Mouse (Mus musculus) erythroid progenitor cell, adult 5-6 weeks (primary cell): Measurements from ENCODE around the gene Tmod4. TPM values are rescaled to one million over a fixed set of nuclear protein-coding genes. Genes with fewer than 3 reads are reported as not detected.

Experiments used
- ATAC-seq: replicated peaks from 2 replicates; pipeline ENCODE4 v1.8.0; 2016; ENCODE audit warnings: moderate number of reproducible peaks, mild to moderate bottlenecking, moderate TSS enrichment, inconsistent platforms; ENCODE audit not compliant: poor library complexity, low FRiP score, severe bottlenecking
- total RNA-seq, 2 experiments: library from RNA; stranded (forward) in 1 of 2; stranded (reverse) in 1 of 2; fragments of 150-400 nt in 1 of 2; fragments of 186-747, 209-891 nt in 1 of 2; gene quantifications; 2 replicates each; pipeline versions ENCODE4 v1.2.3 to v1.2.4; 2015 to 2017; ENCODE audit warnings: low replicate concordance in 2 of 2

Tmod4 gene
- total RNA-seq, 2 experiments from 2014 or later: not detected

DNA sequence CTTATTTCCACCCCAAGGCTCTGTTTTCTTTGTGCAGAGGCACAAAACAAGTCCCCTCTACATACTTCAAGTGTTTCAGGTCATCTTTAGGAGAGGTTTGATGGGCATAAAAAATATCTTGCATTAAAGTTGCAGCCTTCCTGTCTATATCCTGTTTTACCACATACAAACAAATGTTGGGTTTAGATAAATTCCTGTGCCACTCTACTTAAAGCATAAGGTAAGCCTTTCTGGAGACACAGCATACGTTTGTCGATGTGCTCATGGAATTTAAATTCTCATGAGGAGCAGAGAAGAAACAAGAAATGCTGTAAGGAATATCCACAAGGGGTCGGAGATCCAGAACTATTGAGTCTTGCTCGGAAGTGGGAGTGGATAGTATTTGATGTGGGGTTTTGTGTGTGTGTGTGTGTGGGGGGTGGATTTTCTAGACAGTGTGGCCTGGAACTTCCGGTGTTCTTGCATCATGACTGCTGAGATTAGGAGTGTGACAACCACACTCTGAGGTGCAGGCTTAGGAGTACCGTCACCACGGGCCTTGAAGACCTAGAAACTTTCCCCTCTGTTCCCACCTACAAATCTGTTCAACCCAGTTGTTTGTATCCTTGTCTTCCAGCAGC is 11.3 kb downstream of the Tmod4 start:
- no peak for ATAC-seq

DNA sequence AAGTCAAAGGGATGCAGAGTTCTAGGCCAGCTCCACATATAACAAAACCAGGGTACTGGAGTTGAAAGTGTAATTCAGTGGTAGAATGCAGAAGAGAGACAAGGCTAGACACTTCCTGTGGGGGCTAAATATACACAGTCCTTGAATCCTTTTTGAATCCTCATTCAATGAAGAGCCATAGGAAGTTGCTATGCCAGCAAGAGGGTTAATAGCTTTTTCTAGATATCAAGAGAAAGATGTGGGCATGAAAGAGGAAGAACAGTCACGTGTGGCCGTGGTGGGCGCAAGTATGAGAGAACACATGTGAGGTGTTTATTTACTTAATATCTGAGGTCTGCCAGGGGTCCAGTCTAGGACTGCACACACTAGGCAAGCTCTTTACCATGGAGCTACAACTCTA is 12.1 kb downstream of the Tmod4 start:
- no peak for ATAC-seq

DNA sequence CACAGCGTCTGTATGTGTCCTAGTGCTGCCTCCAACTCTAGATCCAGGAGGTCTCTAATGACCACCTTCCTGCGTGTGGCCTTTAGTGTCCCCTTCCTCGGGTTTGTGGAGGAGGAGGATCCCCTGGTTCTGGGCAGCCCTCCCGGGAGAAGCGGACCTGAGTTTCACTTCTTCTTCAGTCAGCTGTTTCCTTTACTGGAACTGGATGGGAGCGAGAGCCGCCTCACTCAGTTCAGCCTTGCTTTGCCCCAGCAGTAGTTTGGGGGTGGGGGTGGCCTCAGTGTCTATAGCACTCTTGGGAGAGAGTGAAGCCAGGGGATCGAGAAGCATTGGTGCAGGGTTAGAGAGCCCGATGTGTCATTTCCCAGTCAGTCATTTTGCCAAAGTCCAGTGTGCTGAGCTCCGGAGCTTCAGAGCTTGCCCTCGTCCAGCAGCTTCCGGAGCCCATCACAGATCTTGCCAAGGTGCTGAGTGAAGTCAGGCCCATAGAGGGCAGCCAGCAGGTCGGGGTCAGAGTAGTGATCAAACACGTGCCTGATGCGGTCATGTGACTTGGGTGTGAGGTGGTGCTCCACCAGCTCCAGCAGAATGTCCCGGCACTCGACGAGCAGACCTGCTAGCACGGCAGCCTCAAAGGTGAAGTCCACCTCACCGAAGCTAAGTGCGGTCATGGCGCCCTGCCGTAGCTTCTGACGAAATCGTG is 15.5 kb downstream of the Tmod4 start:
- ATAC-seq: no peak

DNA sequence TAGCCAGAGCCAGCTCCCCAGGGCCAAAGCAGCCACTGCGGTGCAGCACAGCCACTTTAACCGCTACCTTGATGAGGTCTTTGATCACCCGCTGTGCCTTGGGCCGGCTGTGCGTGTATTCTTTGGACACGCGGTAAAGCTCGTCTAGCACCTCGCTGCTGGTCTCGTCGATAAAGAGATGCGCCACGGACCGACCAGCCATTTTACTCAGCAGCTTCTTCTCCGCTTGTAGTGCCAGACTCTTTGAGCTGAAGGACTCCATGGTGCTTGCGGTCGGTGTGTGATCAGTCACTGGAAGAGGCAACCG is 16.0 kb downstream of the Tmod4 start:
- no peak for ATAC-seq

DNA sequence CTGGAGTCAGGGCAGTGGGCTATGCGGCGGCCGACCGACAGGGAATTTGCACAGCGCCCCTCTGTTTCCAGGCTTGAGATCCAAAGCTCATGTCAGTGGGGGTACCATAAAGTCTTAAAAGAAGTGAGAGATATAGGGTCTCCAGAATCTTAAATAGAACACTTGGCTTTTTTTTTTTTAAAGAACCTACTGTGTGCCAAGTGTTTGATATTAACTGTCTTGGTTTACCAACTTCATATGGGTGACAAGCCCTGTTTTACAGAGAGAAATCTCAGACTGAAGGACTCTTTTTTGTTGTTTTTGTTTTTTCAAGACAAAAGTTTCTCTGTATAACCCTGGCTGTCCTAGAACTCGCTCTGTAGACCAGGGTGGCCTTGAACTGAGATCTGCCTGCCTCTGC is 16.5 kb downstream of the Tmod4 start:
- ATAC-seq: no peak

DNA sequence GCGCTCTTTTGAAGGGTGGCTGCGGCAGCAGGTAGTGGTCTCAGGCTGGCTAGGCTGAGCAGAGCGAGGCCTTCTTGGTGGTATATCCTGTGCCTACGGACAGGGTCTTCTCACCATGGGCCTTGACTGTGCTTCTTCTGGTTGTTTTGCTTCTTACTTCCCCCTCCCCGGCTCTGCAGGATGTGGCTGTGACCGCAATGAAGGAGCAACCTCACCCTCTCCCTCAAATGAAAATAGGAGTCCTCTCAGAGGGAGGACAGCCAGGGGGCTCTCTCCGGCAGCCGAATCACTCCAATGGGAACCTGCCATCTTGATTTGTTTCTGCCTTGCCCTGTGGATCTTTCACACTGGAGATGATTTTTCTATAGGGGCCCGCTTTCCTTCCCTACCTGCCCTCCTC is 17.2 kb downstream of the Tmod4 start:
- ATAC-seq: no peak

DNA sequence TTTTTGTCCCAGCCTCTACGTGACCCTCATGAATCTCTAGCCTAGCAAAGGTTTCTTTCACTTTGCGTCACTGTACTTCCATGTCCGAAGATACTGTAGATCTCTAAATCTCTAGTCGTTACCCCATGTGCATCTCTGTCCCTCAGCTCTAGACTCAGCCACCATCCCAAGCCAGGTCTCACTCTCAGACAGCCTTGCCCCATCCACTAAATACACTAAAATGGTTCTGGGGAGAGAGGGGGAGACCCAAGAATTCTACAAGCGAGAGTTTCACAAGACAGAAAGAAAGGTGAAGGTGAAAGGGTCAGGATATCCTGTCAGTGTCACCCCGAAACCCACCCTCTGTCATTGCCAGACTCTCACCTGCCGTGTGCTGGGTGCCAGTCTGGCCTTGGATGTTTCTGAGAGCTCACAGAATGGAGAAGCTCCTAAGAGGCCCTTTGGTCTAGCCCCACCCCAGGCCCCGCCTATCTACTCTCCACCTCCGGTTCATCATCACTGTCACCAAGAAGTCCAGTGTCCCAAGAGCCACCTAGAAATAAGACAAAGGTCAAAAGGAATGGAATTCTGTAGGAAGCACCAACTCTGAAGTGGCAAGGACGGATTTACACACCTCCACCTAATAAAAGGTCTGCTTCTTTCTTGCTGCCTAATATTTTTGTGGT is 17.8 kb downstream of the Tmod4 start, which contains the start of gene Tnfaip8l2:
Gene Tnfaip8l2 (minus strand): TSS at position 409 of the 665 bp plus-strand sequence.
- peak; percentile 85 for ATAC-seq

DNA sequence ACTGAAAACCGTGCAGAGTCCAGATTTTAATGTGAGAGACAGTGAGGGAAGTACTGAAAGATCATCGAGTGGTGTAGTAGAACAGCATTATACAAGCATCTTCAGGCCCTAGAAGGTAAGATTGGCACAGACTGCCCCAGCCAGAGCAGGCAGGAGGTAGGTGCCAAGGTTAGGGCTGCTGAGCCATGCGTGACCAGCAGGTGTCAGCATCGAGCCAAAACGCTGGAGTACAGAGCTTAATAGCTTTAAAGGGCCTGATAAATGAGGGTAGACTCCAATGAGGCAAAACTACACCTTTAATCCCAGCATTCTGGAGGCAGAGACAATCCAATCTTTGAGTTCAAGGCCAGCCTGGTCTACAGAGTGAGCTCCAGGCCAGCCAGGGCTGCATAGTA is 18.3 kb downstream of the Tmod4 start:
- ATAC-seq: peak; percentile 88

DNA sequence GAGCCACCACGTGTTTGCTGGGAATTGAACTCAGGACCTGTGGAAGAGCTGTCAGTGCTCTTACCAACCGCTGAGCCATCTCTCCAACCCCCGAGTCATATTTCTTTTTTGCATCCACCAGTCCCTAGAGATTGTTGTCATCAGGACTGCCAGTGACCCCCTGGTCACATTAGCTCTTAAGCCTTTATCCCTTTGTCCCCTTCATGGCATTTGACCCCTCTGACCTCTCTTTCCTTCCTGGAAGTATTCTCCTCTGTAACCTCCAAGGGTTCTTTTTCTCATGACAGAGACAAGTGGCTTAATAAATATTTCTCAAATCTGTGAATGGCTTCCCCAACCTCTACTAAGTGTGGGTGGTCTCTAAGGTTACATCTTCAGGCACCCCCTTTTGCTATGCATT is 23.6 kb downstream of the Tmod4 start:
- no peak for ATAC-seq

DNA sequence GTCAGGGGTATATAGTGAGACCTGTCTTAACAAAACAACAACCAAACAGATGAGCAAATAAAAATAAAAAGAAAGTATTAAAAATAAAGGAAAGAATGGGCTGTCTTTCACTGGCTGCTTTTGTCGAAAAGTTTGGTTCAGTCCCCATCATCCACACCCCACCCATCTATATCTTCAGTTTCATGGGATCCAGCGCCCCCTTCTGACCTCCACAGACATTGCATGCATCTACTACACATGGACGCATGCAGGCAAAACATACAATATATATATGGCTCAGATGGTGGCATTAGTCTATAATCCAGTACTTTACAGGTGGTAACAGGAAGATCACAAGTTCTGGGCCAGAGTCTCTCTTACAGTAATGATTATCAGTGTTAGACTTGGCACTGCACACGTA is 29.6 kb downstream of the Tmod4 start:
- ATAC-seq: peak; percentile 81

DNA sequence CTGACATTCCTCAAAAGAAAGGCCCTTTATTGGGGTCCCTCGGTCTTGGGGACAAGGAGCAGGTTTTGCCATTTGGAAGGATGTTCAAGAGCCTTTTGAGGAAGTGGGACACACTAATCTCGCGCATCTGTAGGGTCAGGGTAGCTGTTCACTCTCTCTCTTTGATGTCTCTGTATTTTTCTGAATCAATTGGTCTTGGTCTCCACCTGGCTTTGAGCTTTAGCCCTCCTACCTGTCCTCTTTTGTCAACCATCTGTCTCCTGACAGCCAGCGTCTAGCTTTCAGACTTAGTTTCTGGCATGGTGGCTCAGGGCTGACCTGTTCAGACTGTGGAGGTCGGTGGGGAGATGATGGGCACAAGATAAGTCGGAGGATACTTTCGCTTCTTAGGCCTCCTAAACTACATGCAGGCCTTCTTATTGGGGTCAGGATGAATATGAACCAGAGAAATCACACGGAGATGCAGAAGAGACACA is 35.3 kb downstream of the Tmod4 start:
- peak; percentile 17 for ATAC-seq

DNA sequence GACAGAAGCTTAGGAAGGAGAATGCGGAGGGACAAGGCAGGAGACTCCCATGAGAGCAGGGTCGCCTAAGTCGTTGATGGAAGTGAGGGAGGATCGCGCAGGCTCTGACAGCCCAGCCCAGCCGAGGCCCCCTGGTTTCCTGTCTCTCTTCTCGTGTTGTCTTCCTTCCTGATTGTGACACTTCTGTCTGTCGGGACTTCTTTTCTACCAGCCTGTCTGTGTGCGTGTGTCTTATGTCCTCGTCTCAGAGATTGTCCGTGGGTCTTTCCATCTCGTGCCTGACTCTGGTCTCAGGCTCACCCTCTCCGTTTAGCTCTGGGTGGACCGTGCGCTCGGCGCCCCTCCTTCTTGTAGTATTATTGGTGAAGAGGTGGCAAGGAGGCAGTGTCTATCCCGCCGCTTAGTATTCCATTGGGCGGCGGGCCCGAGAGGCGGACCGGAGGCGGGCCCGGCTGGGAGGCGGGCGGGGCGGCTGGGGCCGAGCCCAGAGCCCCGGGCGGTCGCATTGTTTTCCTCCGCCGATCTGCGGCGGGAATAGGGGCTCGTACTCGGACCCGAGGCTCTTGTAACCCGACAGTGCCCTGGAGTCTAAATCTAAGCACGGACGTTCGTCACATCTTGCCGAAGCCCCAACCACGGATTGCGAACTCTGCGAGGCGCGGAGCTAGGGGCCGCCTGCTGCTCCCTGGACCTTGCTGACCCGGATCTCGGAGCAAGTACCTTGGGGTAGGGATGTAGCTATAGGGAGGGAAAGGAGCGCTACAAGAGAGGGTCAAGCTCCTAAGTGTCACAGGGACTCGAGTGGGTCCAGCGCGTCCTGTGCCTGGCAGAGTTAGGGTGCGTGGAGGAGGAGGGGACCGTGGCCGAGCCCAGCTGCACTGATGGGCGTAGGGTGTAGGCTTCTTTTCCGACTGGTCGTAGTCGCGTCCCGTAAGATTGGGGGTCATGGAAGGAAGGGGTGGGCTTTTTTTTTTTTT is 36.0 kb downstream of the Tmod4 start, which contains the start of gene Sema6c:
Gene Sema6c (plus strand): TSS at position 471 of the 977 bp plus-strand sequence.
- peak; percentile 98 for ATAC-seq

DNA sequence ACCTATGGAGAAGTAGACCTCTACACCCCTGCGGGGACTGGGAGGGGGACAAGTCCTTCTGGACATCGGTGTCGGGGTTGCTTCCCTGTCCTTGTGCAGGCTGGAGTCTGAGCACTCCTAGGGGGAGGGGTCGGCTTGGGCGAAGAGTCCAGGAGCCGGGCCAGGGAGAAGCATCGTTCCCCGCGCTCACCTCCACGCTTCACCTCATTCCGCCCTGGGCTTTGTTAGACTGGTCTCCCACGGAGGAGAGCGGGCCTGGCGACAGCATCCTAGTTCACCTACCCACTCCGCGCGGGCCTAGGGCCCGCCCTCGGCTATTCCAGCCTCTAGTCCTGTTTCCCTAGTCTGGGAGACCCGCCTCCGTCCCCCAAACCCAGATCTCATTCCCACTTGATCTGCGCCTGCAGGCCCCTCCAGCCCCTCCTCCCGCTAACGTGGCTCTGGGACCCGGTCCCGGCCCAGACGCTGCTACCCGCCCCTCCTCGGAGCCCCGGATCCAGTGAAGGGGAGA is 36.8 kb downstream of the Tmod4 start:
- ATAC-seq: no peak

DNA sequence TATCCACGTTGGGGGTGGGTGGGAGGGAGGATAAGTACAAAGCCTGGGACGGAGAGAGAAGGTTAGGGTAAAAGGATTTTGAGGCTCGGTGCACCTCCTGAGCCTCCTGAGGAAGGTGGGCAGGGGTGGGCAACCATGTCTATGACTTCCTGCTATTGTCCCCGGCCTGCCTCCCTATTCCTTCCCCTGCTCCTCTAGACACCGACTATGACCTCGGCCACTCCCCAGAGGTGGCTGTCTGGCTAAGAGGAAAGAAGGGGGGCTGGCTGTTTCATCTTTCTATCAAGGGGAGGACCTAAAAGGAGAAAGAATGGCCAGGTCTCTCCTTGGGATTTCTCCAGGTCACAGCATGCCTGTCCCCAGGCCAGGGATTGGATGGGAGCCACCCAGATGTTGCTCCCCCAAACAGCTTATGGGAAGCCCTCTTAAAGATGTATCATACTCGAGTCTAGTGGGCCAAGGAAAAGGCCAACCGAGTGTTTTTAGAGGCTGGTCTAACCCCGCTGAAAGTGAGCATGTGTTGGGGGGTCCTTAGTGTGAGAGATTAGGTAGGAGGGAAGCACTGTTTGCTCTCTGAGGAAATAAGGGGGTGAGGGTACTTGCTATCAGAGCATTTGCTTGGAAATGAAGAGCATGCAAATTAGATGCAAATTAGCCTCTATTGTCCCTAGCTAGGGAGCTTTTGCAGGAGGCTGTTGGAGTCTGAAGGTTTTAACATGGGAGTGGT is 37.5 kb downstream of the Tmod4 start:
- ATAC-seq: no peak

DNA sequence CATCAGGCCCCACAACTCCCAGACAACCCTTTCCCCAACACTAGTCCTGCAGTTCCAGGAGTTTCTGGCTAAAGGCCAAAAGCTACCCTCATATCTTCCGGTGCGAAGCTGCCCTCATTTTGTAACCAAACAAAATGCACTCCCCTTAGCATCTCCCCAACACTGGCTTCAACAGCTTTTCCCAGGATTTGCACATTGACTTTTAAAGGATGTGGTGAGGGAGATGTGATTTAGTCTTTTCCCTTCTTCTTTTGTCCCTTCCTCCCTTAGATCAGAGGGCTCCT is 38.0 kb downstream of the Tmod4 start:
- ATAC-seq: no peak

DNA sequence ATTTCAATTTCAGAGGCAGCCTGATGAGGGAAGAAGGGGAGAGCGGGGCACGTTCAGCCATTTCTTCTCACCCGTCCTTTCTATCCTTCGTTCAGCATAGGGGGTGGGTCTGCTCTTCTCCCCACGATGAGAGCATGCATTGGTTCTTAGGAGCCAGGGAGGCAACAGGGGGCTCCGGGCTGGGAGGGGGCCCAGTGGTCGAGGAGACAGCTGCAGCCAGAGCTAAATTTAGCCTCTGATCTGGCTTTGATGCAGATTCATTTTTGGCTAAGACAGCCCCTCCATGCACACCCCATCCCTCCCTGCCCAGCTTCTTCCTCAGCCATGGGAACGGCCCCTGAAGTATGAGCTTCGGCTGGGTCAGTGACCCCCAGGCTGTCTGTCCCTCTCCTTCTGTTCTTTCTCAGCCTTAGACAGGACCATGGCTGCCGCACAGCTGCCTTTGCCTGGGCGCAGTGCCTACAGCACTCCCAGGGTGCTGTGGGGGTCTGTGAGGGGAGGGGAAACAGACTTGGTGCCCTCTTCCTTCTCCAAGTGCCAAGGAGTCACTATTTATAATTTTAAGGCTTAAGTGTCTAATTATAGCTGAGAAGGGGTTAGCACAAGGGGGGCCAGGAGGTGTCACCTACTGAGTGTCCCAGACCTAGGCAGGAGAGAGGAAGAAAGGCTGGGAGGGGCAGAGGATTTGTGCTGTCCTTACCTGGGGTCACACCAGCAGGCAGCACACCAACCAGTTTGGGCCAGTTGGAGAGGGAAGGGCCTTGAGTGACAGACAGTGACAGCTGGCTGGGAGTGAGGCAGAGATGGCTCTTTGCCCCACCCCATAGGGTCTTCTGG is 39.4 kb downstream of the Tmod4 start:
- no peak for ATAC-seq

DNA sequence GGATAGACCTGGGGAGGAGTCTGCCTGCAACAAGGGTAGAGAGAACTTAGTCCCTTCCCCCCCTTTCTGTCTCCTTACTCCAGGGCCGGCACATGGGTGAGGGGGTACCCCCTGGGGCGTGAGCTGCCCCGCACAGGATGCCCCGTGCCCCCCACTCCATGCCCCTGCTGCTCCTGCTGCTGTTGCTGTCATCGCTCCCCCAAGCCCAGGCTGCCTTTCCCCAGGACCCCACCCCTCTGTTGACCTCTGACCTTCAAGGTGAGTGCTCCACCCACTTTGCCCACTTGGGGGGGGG is 39.9 kb downstream of the Tmod4 start:
- ATAC-seq: no peak

DNA sequence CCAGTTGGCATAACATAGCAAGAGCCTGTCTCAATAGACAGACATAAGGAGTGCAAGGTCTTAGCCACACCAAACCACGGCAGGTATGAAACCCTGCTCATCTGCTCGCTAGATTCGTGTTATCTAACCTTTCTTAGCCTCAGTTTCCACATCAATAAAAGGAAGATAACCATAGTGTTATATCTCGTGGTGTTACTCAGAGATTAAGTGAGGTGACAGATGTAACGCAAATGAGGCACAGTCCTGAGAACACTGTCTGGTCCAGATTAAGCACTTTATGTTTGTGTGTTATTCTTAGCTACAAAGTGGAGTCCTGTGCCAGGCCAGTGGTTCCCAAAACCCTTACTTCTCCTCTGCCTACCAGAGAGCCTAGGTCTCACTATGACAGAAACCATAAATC is 40.6 kb downstream of the Tmod4 start:
- ATAC-seq: no peak

DNA sequence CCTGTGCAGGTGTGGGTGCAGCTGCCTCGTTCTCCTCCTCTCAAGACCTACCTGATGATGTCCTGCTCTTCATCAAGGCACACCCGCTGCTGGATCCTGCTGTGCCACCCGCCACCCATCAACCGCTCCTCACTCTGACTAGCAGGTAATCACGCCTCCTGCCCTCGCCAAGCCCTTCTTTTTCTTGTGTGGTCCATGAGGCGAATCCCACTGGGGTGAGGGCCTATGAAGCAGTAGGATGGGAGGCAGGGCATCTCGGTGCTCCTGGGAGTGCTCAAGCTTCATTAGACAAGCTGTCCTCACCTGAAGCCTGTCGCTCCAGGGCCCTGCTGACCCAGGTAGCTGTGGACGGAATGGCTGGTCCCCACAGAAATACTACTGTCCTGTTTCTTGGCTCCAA is 45.7 kb downstream of the Tmod4 start:
- ATAC-seq: no peak
